Mouse (Mus musculus) gastrocnemius, postnatal 10 days (tissue): ENCODE data around the gene Cyp2c68. TPM values are rescaled to one million over a fixed set of nuclear protein-coding genes. Genes with fewer than 3 reads are reported as not detected.
"Not testable (repeated sequence)": the region's sequence is repeated elsewhere in the genome, so short reads cannot be mapped to it uniquely, and the experiment has no call there.

Source experiments
- DNase-seq: peaks from one replicate; pipeline ENCODE4 v3.0.0; 2021; ENCODE audit warnings: mixed read lengths
- long read RNA-seq, 2 experiments: library from polyadenylated mRNA; stranded (forward); transcript quantifications; one replicate each; pipeline ENCODE4 v2.0.0; 2021
- total RNA-seq, 2 experiments: library from RNA; stranded (reverse); gene quantifications; 2 replicates each; pipeline ENCODE4 v1.2.3; 2021

Gene Cyp2c68
- not detected for total RNA-seq
- long read RNA-seq, experiment 1, result 0 reads
- long read RNA-seq, experiment 2, result 0 reads

DNA sequence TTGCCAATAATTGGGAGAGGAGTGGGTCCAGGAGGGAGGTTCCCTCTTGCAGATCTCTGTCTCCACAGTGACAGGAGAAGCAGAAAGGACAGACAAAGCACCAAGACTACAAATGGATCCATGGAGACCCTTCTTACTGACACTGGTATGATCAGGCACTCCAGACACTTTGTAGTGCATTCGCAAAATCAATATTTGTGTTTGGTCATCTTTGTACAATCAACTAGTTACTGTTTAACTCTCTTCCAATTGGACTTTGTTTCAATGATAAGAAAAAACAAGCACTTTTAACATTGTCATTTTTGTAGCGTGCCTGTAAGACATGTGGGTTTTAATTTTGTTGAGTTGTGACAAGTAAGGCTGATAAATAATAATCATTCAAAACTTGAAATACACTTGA, at the start of gene Cyp2c68:
Cyp2c68 (minus strand) TSS at position 135 of the 400 bp plus-strand sequence.
- no peak for DNase-seq

GRCm38 (mm10) chr19:39785458-39785857, 44.6 kb upstream of the Cyp2c68 start:
- not testable (repeated sequence) for DNase-seq

- no peak for DNase-seq
Measured at GRCm38 (mm10) chr19:39745357-39745756, 4.5 kb upstream of the Cyp2c68 start.

- not testable (repeated sequence) for DNase-seq
Measured at GRCm38 (mm10) chr19:39744361-39744760, 3.5 kb upstream of the Cyp2c68 start.

DNA sequence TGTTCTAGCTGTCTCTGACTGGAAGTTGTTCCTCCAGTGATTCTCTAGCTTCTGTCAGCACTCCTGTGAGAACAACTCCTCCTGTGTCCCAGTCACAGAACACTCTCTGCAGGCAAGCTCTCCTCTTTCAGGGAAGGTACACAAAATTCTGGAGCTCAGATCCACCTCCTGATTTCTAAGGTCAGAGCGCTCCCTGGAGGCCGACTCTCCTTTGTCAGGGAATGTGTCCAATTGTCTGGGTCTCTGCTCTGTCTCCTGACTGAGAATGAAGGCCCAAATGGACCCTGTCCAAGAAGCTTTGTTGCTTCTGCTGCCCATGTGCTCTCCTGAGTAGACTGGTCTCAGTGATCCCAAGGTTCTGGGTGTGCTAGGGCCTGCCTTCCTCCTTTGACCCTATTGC, 29.7 kb downstream of the Cyp2c68 start:
- DNase-seq, result not testable (repeated sequence)

DNA sequence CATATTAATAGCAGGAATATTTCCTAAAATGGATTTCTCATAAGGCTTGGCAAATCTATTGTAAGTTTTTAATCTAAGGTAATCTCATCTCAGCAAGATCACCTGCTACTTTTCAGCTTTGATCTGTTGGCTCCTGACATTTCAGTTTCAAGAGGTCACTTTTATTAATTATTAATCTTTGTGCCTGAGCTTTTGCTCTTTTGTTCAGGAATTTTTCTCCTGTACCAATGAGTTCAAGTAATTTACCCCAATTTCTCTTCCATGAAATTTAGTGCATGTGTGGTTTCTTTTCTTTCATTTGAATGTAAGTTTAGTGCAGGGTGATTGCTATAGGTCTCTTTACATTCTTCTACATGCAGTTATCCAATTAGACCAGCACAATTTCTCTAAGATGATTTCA, 75.2 kb downstream of the Cyp2c68 start:
- not testable (repeated sequence) for DNase-seq

- DNase-seq, result no peak
Measured at GRCm38 (mm10) chr19:39652381-39652780, 88.5 kb downstream of the Cyp2c68 start.

DNA sequence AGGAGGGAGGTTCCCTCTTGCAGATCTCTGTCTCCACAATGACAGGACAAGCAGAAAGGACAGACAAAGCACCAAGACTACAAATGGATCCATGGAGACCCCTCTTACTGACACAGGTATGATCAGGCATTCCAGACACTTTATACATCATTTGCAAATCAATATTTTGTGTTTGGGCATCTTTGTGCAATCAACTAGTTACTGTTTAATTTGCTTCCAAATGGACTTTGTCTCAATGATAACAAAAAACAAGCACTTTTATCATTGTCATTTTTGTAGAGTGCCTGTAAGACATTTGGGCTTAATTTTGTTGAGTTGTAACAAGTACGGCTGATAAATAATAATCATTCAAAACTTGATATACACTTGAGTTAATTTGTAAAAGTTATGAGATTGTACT, 91.9 kb downstream of the Cyp2c68 start, which contains the start of gene Cyp2c67:
Cyp2c67 (minus strand) TSS at position 114 of the 400 bp plus-strand sequence.
- no peak for DNase-seq

DNA sequence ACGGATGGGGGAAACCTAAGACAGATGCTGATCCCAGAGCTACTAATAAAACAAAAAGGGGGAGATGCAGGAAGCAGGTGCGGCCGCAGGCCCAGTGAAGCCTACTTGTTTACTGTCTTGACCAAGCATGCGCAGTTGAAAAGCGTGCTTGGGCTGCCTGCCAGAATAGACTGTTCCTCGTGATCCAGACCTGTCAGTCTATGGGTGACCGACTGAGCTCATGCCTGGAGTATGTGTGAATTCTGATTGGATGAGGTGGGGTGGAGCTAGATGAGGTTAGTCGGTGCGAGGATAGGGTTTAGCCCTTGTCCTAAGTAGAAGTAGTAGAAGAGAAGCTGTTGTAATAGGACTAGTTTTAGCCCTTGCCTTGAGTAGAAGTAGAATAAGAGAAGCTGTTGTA, 93.3 kb downstream of the Cyp2c68 start:
- no peak for DNase-seq

DNA sequence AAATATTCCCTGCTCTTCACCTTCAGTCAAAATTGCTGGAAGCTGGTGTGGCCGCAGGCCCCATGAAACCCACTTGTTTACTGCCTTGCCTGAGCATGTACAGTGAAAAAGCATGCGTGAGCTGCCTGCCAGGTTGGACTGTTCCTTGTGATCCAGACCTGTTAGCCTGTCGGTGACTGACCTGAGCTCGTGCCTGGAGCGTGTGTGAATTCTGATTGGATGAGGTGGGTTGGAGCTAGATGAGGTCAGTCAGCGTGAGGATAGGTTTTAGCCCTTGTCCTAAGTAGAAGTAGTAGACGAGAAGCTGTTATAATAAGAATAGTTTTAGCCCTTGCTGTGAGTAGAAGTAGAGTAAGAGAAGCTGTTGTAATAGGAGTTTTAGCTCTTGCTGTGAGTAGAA, 96.3 kb downstream of the Cyp2c68 start:
- DNase-seq, result not testable (repeated sequence)

Other genes with a start within 250 kb of the Cyp2c68 start
- not detected for gene Cyp2c39, start 230.2 kb downstream of the Cyp2c68 start, total RNA-seq
- not detected for gene Cyp2c67, start 92.0 kb downstream of the Cyp2c68 start, total RNA-seq
- not detected for gene Cyp2c40, start 71.8 kb upstream of the Cyp2c68 start, total RNA-seq
- not detected for gene Cyp2c69, start 145.7 kb upstream of the Cyp2c68 start, total RNA-seq